Mouse (Mus musculus): ENCODE data around the gene Irf8.

GRCm38 (mm10) chr8:120693861-120694493 lies 42.2 kb upstream of the Irf8 start:
- TF ChIP-seq CTCF (conservative IDR thresholded peaks at IDR 0.05; ENCODE audit: low read length) (no peak), POU5F1 (IDR thresholded peaks at IDR 0.05; ENCODE audit: borderline replicate concordance, low read length) (no peak)
